Mouse (Mus musculus) neural tube, embryonic 15.5 days (tissue): Measurements from ENCODE around the gene Magohb. TPM values are rescaled to one million over a fixed set of nuclear protein-coding genes. Genes with fewer than 3 reads are reported as not detected.
"Not testable (repeated sequence)": the region's sequence is repeated elsewhere in the genome, so short reads cannot be mapped to it uniquely, and the experiment has no call there.

Source experiments
- ATAC-seq: fragments of 200-750 bp; cut with Nextera tagmentation; 2 replicates; pipeline ENCODE4 v1.8.0; 2017; ENCODE audit warnings: mild to moderate bottlenecking, moderate TSS enrichment, moderate library complexity; ENCODE audit not compliant: low FRiP score
- H3K27ac ChIP-seq: fragments of 300-500 bp; sonication (generic); replicated peaks from 2 replicates; pipeline ENCODE4 v1.5.1; 2015; ENCODE audit warnings: mild to moderate bottlenecking, inconsistent platforms
- H3K27me3 ChIP-seq: fragments of 300-500 bp; sonication (generic); replicated peaks from 2 replicates; pipeline ENCODE4 v1.6.1; 2015; ENCODE audit warnings: inconsistent platforms
- H3K36me3 ChIP-seq: fragments of 300-500 bp; sonication (generic); 2 replicates; pipeline ENCODE4 v1.6.1; 2015; ENCODE audit warnings: inconsistent platforms
- H3K4me1 ChIP-seq: fragments of 300-500 bp; sonication (generic); 2 replicates; pipeline ENCODE4 v1.6.1; 2015; ENCODE audit warnings: inconsistent platforms
- H3K4me2 ChIP-seq: fragments of 300-500 bp; sonication (generic); 2 replicates; pipeline ENCODE4 v1.6.1; 2015; ENCODE audit warnings: inconsistent platforms, mild to moderate bottlenecking, moderate library complexity
- H3K4me3 ChIP-seq: fragments of 300-500 bp; sonication (generic); replicated peaks from 2 replicates; pipeline ENCODE4 v1.5.1; 2015; ENCODE audit warnings: mild to moderate bottlenecking, inconsistent platforms
- H3K9ac ChIP-seq: fragments of 300-500 bp; sonication (generic); replicated peaks from 2 replicates; pipeline ENCODE4 v1.6.1; 2015; ENCODE audit warnings: mild to moderate bottlenecking, inconsistent platforms
- H3K9me3 ChIP-seq: fragments of 300-500 bp; sonication (generic); replicated peaks from 2 replicates; pipeline ENCODE4 v1.6.1; 2016; ENCODE audit warnings: inconsistent platforms
- WGBS: fragments of 180-500 bp; shearing (Covaris S2); methylation state at CpG from one replicate; pipeline ENCODE4 v1.1.7; 2015; ENCODE audit warnings: mixed read lengths; 5-methylcytosine and 5-hydroxymethylcytosine counted together
- polyA plus RNA-seq: library from polyadenylated mRNA; unstranded; fragments of >200 nt; fragmentation: Nextera tagmentation; extraction: Ambion mirVana; gene quantifications from 2 replicates; pipeline ENCODE4 v1.2.1, GENCODE M21; 2015

Gene Magohb
- polyA plus RNA-seq, 1 experiment from 2014 or later, result 38.8 TPM

GRCm38 (mm10) chr6:131293916-131294315, 872 bp upstream of the Magohb start:
- H3K9ac ChIP-seq, result no peak overlapping the region

GRCm38 (mm10) chr6:131292276-131292990, 611 bp downstream of the Magohb start:
- H3K4me1 ChIP-seq, result peaks cover 17% of the 10 kb centered on the region
- H3K9ac ChIP-seq, result peak overlapping the region; percentile 67
- peaks cover 8% of the 10 kb centered on the region; the same call in 1 of the 2 replicates for H3K36me3 ChIP-seq
- H3K4me2 ChIP-seq, result peak overlapping the region; percentile 69
- peak overlapping the region; percentile 71 for H3K4me3 ChIP-seq
- peak; percentile 49 for ATAC-seq
- no peaks in the 10 kb centered on the region for H3K9me3 ChIP-seq
- 20% methylated on average over 10 of the region's 10 CpGs for WGBS
- no peaks in the 10 kb centered on the region for H3K27me3 ChIP-seq
- H3K27ac ChIP-seq, result peak overlapping the region; percentile 81

More at GRCm38 (mm10) chr6:131293916-131294315, 872 bp upstream of the Magohb start:
- 95% methylated on average over 5 of the region's 5 CpGs for WGBS
- peaks cover 17% of the 10 kb centered on the region for H3K4me1 ChIP-seq
- H3K4me3 ChIP-seq, result no peak overlapping the region
- H3K4me2 ChIP-seq, result peak overlapping the region; percentile 69
- H3K27ac ChIP-seq, result no peak overlapping the region
- no peaks in the 10 kb centered on the region for H3K9me3 ChIP-seq
- ATAC-seq, result no peak
- H3K36me3 ChIP-seq, result no peaks in the 10 kb centered on the region
- H3K27me3 ChIP-seq, result no peaks in the 10 kb centered on the region

- no peaks in the 10 kb centered on the region for H3K9me3 ChIP-seq
- H3K36me3 ChIP-seq, result peaks cover 13% of the 10 kb centered on the region; the same call in 1 of the 2 replicates
- H3K4me1 ChIP-seq, result peaks cover 17% of the 10 kb centered on the region
- no peak overlapping the region for H3K4me2 ChIP-seq
- no peak overlapping the region for H3K4me3 ChIP-seq
- H3K27ac ChIP-seq, result no peak overlapping the region
- 25% methylated on average over 2 of the region's 2 CpGs for WGBS
- no peaks in the 10 kb centered on the region for H3K27me3 ChIP-seq
- no peak for ATAC-seq
- H3K9ac ChIP-seq, result no peak overlapping the region
Measured at GRCm38 (mm10) chr6:131290430-131290829, 2.6 kb downstream of the Magohb start.

GRCm38 (mm10) chr6:131278160-131278559, 14.9 kb downstream of the Magohb start:
- H3K27ac ChIP-seq, H3K9ac ChIP-seq, H3K4me2 ChIP-seq, ATAC-seq, H3K27me3 ChIP-seq, H3K4me3 ChIP-seq, H3K9me3 ChIP-seq, H3K4me1 ChIP-seq: not testable (repeated sequence)
- H3K36me3 ChIP-seq, result peaks cover 26% of the 10 kb centered on the region
- 97% methylated on average over 2 of the region's 2 CpGs for WGBS

- Histone ChIP-seq H3K4me3 (no peak overlapping the region), H3K4me1 (no peaks in the 10 kb centered on the region), H3K27ac (no peak overlapping the region), H3K36me3 (peaks cover 16% of the 10 kb centered on the region), H3K9me3 (no peaks in the 10 kb centered on the region), H3K4me2 (no peak overlapping the region), H3K27me3 (no peaks in the 10 kb centered on the region), H3K9ac (no peak overlapping the region)
- ATAC-seq, result no peak
- 94% methylated on average over 4 of the region's 4 CpGs for WGBS
Measured at GRCm38 (mm10) chr6:131276659-131277058, 16.4 kb downstream of the Magohb start.

GRCm38 (mm10) chr6:131272311-131272710, 20.7 kb downstream of the Magohb start:
- Histone ChIP-seq H3K36me3 (peaks cover 6% of the 10 kb centered on the region), H3K4me2 (no peak overlapping the region), H3K27me3 (no peaks in the 10 kb centered on the region), H3K27ac (no peak overlapping the region), H3K9ac (no peak overlapping the region), H3K9me3 (no peaks in the 10 kb centered on the region), H3K4me1 (no peaks in the 10 kb centered on the region), H3K4me3 (no peak overlapping the region)
- ATAC-seq, result no peak
- WGBS, result 98% methylated on average over 1 of the region's 1 CpGs

GRCm38 (mm10) chr6:131270312-131270711, 22.7 kb downstream of the Magohb start:
- WGBS, result 57% methylated on average over 1 of the region's 1 CpGs
- H3K36me3 ChIP-seq, result no peaks in the 10 kb centered on the region
- H3K9ac ChIP-seq, result no peak overlapping the region
- H3K9me3 ChIP-seq, result no peaks in the 10 kb centered on the region
- no peak overlapping the region for H3K4me3 ChIP-seq
- H3K4me1 ChIP-seq, result no peaks in the 10 kb centered on the region
- H3K27ac ChIP-seq, result no peak overlapping the region
- H3K27me3 ChIP-seq, result no peaks in the 10 kb centered on the region
- ATAC-seq, result no peak
- no peak overlapping the region for H3K4me2 ChIP-seq

- Histone ChIP-seq H3K27me3 (no peaks in the 10 kb centered on the region), H3K4me3 (no peak overlapping the region), H3K36me3 (no peaks in the 10 kb centered on the region), H3K9ac (no peak overlapping the region), H3K4me1 (no peaks in the 10 kb centered on the region), H3K9me3 (no peaks in the 10 kb centered on the region), H3K27ac (no peak overlapping the region), H3K4me2 (no peak overlapping the region)
- WGBS, result 95% methylated on average over 2 of the region's 2 CpGs
- no peak for ATAC-seq
Measured at GRCm38 (mm10) chr6:131269599-131269998, 23.4 kb downstream of the Magohb start.

- no peaks in the 10 kb centered on the region for H3K9me3 ChIP-seq
- H3K4me2 ChIP-seq, result no peak overlapping the region
- H3K27me3 ChIP-seq, result no peaks in the 10 kb centered on the region
- no peak for ATAC-seq
- no peak overlapping the region for H3K27ac ChIP-seq
- H3K4me3 ChIP-seq, result no peak overlapping the region
- H3K36me3 ChIP-seq, result no peaks in the 10 kb centered on the region
- H3K9ac ChIP-seq, result no peak overlapping the region
- no peaks in the 10 kb centered on the region for H3K4me1 ChIP-seq
- WGBS, result 86% methylated on average over 5 of the region's 5 CpGs
Measured at GRCm38 (mm10) chr6:131264175-131264574, 28.9 kb downstream of the Magohb start.

GRCm38 (mm10) chr6:131262778-131263177, 30.3 kb downstream of the Magohb start:
- no peak overlapping the region for H3K9ac ChIP-seq
- no peaks in the 10 kb centered on the region for H3K9me3 ChIP-seq
- no peak overlapping the region for H3K4me2 ChIP-seq
- 69% methylated on average over 3 of the region's 3 CpGs for WGBS
- H3K4me1 ChIP-seq, result no peaks in the 10 kb centered on the region
- H3K4me3 ChIP-seq, result no peak overlapping the region
- H3K27me3 ChIP-seq, result no peaks in the 10 kb centered on the region
- H3K36me3 ChIP-seq, result no peaks in the 10 kb centered on the region
- no peak overlapping the region for H3K27ac ChIP-seq
- no peak for ATAC-seq

GRCm38 (mm10) chr6:131262009-131262408, 31.0 kb downstream of the Magohb start:
- no peak overlapping the region for H3K9ac ChIP-seq
- no peaks in the 10 kb centered on the region for H3K36me3 ChIP-seq
- no peaks in the 10 kb centered on the region for H3K27me3 ChIP-seq
- H3K9me3 ChIP-seq, result no peaks in the 10 kb centered on the region
- H3K4me3 ChIP-seq, result no peak overlapping the region
- no peak overlapping the region for H3K27ac ChIP-seq
- no peak for ATAC-seq
- H3K4me2 ChIP-seq, result no peak overlapping the region
- 87% methylated on average over 3 of the region's 3 CpGs for WGBS
- no peaks in the 10 kb centered on the region for H3K4me1 ChIP-seq

GRCm38 (mm10) chr6:131247206-131247605, 45.8 kb downstream of the Magohb start, which contains the start of gene Klra2:
Gene Klra2, minus strand, starts transcription at chr6:131247362.
- Histone ChIP-seq H3K4me1 (no peaks in the 10 kb centered on the region), H3K4me2 (no peak within 1 kb of the TSS), H3K27me3 (no peaks in the 10 kb centered on the region), H3K27ac (no peak within 1 kb of the TSS), H3K9ac (no peak within 1 kb of the TSS), H3K4me3 (no peak within 1 kb of the TSS), H3K36me3 (no peaks in the 10 kb centered on the region), H3K9me3 (0 out of 2 replicates have a peak, but pooled peaks cover 6% of the 10 kb centered on the region)
- 93% methylated on average over 2 of the region's 2 CpGs for WGBS
- no peak for ATAC-seq
